Mouse (Mus musculus): ENCODE data around the gene Pou4f2. TPM values are rescaled to one million over a fixed set of nuclear protein-coding genes. Genes with fewer than 3 reads are reported as not detected.

Gene Pou4f2
- 1.1 and 1.6 TPM in 2 replicates for polyA plus RNA-seq (2012; rRNA removed)

DNA sequence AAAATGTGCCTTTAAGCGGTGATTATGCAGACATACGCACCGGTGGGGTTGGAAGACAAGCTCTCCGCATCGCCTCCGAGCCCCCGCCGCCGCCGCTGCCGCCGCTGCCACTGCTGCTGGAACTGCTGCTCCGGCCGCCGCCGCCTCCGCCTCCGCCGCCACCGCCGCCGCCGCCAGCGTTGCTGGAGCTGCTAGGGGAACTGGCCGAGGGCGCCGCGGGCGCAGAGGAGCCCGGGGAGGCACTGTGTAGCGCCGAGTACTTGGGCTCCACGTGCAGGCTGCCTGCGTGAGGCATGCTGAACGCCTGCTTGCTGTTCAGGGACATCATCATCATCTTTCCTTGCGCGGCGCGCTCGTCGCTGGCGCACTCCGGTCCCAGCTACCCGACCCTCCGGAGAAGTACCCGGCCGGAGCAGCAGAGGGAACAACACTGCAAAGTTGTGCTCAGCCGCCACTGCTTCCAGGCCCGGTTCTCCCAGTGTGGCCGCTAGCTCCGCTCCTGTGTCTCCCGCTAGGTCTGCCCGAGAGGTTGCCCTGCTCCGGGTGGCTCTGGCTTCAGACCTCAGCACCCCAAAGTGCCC lies at the start of gene Pou4f2:
Gene Pou4f2 (minus strand): TSS at position 575 of the 581 bp plus-strand sequence.

Other genes starting within 250 kb of the Pou4f2 start
- gene Ttc29, start 223.3 kb downstream of the Pou4f2 start, polyA plus RNA-seq (2012; rRNA removed), result 0.06 and 0.17 TPM in 2 replicates
- gene Rbmxl1, start 72.3 kb upstream of the Pou4f2 start, polyA plus RNA-seq (2012; rRNA removed), result 191 and 228 TPM in 2 replicates
- 8.9 and 13.9 TPM in 2 replicates for gene Slc10a7, start 72.7 kb upstream of the Pou4f2 start, polyA plus RNA-seq (2012; rRNA removed)